Mouse (Mus musculus) CD4-positive helper T cell, adult 2 months (primary cell): Measurements from ENCODE around the gene Prim2.
"Not testable (repeated sequence)": the region's sequence is repeated elsewhere in the genome, so short reads cannot be mapped to it uniquely, and the experiment has no call there.

Experiments used
- DNase-seq: peaks from one replicate; pipeline ENCODE4 v3.0.0-alpha.2; 2012; ENCODE audit warnings: low read depth, missing footprints, low spot score

Gene Prim2

GRCm38 (mm10) chr1:33650875-33651274 is 18.7 kb downstream of the Prim2 start:
- DNase-seq, result no peak

- no peak for DNase-seq
These were observed 20.0 kb downstream of the Prim2 start for GRCm38 (mm10) chr1:33649534-33650108.

GRCm38 (mm10) chr1:33649021-33649420 is 20.6 kb downstream of the Prim2 start:
- DNase-seq, result no peak

GRCm38 (mm10) chr1:33647661-33648060 is 21.9 kb downstream of the Prim2 start:
- DNase-seq, result no peak

GRCm38 (mm10) chr1:33647173-33647572 is 22.4 kb downstream of the Prim2 start:
- DNase-seq, result no peak

GRCm38 (mm10) chr1:33645689-33646088 is 23.9 kb downstream of the Prim2 start:
- no peak for DNase-seq

- no peak for DNase-seq
These were observed 28.5 kb downstream of the Prim2 start for GRCm38 (mm10) chr1:33641139-33641538.

- DNase-seq, result no peak
These were observed 29.5 kb downstream of the Prim2 start for GRCm38 (mm10) chr1:33640089-33640488.

GRCm38 (mm10) chr1:33639234-33639633 is 30.4 kb downstream of the Prim2 start:
- no peak for DNase-seq

- no peak for DNase-seq
These were observed 31.8 kb downstream of the Prim2 start for GRCm38 (mm10) chr1:33637827-33638226.

GRCm38 (mm10) chr1:33636421-33637195 is 33.0 kb downstream of the Prim2 start:
- no peak for DNase-seq

- DNase-seq, result not testable (repeated sequence)
These were observed 38.5 kb downstream of the Prim2 start for GRCm38 (mm10) chr1:33631002-33631618.

- no peak for DNase-seq
These were observed 41.8 kb downstream of the Prim2 start for GRCm38 (mm10) chr1:33627803-33628202.

- no peak for DNase-seq
These were observed 42.5 kb downstream of the Prim2 start for GRCm38 (mm10) chr1:33627070-33627469.

- no peak for DNase-seq
These were observed 44.7 kb downstream of the Prim2 start for GRCm38 (mm10) chr1:33624900-33625299.

- DNase-seq, result no peak
These were observed 45.2 kb downstream of the Prim2 start for GRCm38 (mm10) chr1:33624441-33624840.

GRCm38 (mm10) chr1:33621791-33622190 is 47.8 kb downstream of the Prim2 start:
- no peak for DNase-seq

- no peak for DNase-seq
These were observed 49.4 kb downstream of the Prim2 start for GRCm38 (mm10) chr1:33620091-33620788.

GRCm38 (mm10) chr1:33616642-33617041 is 53.0 kb downstream of the Prim2 start:
- not testable (repeated sequence) for DNase-seq

GRCm38 (mm10) chr1:33612100-33612499 is 57.5 kb downstream of the Prim2 start:
- no peak for DNase-seq

- DNase-seq, result no peak
These were observed 59.4 kb downstream of the Prim2 start for GRCm38 (mm10) chr1:33610026-33610721.

GRCm38 (mm10) chr1:33608133-33608532 is 61.5 kb downstream of the Prim2 start:
- DNase-seq, result no peak
